Mouse (Mus musculus): ENCODE measurements around the gene Gcsh. TPM values are rescaled to one million over a fixed set of nuclear protein-coding genes. Genes with fewer than 3 reads are reported as not detected.

The Gcsh gene
- 205 and 234 TPM in 2 replicates for polyA plus RNA-seq (2012; ENCODE audit: insufficient read depth, insufficient read length, missing spikeins)

DNA sequence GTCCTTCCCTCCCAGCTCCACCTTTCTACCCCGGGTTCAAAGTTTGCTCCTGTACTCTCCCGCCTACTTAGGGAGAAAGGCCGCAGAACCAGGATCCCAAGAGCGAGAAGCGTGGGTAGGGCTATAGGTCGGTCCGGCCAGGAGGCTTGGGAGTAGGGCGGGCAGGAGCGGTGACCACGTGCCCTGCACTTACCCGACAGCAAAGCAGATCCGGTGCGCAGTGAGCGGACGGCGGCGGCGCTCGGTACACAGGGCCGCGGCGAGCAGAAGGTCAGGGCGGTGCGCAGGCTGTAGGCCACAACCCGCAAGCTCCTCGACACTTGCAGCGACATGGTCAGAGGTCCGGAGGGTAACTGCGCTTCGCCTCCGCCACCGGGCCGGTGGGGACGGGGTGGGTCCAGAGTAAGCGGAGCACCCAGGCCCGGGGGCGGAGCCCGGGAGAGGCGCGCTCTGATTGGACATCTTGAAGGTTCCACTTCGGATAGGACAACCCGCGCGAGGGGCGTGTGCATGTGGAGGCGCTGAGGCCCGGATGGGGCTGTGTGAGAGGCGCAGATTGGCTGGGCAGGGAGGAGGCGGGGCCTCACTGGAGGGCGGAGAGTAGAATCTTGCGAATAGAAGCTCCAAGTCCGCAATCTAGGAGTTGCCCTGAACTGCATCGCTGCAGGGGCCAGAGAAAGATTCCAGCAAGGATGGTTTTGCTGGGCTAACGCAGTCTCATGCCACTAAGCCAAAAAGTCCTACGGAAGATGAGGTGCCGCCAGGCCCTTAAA is at the start of gene Gcsh:
Gcsh (minus strand) TSS at position 443 of the 773 bp plus-strand sequence.
- no peaks in the 10 kb centered on the region for H3K4me1 ChIP-seq (ENCODE audit: control insufficient read depth, insufficient read depth, insufficient read length, low read length)
- peak within 1 kb of the TSS; percentile 18; the same call in 1 of the 2 replicates for H3K27ac ChIP-seq (replicated peaks; ENCODE audit: low read depth, low read length)
- peak within 1 kb of the TSS; percentile 85 for H3K4me3 ChIP-seq (ENCODE audit: insufficient read depth, low read depth, low read length)

DNA sequence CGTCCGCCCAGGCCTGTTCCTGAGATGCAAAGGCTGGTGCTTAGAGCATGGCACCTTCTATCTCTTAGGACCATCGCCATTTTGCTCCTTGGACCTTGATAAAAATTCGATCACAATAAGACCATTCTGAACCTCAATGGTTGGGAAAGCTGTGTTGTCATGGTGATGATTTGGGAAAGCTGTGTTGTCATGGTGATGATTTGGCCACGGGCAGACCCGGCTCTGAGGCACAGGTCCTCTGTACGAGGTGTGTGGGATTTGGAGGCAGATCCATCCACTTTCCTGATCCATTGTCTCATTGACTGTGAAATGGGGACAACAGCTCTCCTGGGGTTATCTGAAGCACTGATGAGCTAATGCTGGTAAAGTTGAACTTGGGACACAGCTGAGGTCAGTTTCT is 46.5 kb upstream of the Gcsh start:
- H3K27ac ChIP-seq (replicated peaks; ENCODE audit: low read depth, low read length) = no peak overlapping the region
- H3K4me3 ChIP-seq (ENCODE audit: insufficient read depth, low read depth, low read length) = no peak overlapping the region
- no peaks in the 10 kb centered on the region for H3K4me1 ChIP-seq (ENCODE audit: control insufficient read depth, insufficient read depth, insufficient read length, low read length)

DNA sequence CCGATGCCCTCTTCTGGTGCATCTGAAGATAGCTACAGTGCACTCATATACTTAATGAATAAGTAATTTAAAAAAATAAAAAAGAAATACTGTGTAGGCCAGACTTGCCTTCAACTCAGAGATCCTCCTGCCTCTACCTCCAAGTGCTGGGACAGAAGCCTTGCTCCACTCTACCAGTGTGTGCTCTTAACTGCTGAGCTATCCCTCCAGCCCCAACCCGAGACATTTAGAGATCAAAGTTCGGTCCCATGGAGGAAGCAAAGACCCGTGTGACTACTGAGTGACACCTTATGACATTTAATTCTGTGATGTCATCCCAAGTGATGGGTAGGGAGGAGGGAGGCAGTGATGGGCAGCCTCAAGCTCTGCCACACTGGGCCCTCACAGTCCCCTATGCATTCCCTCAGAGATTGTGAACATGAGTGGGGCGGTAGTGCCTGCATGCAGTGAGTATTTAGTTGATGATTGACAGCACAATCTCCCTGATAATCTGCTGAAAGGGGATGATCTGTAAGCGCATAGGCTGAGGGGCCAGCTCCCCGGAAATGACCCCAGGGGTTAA is 44.1 kb upstream of the Gcsh start:
- no peaks in the 10 kb centered on the region for H3K4me1 ChIP-seq (ENCODE audit: control insufficient read depth, insufficient read depth, insufficient read length, low read length)
- H3K27ac ChIP-seq (replicated peaks; ENCODE audit: low read depth, low read length) = no peak overlapping the region
- no peak overlapping the region for H3K4me3 ChIP-seq (ENCODE audit: insufficient read depth, low read depth, low read length)

DNA sequence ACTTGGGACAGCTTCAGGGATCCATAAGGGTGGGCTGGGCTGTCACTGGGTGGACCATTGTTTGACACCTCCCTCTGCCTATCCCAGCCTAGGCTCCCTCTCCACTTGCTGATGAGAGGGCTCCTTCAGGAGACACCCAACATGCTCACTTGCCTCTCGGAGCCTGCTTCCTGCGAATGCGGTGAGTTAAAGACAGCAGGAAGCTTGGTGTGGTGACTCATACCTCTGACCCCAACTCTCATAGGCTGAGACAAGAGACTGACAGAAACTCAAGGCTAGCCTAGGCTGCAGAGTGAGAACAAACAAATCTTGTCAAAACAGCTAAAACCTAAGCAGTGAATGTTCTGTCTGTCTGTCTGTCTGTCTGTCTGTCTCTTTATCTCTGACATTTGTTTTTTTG is 40.1 kb upstream of the Gcsh start:
- H3K27ac ChIP-seq (replicated peaks; ENCODE audit: low read depth, low read length) = no peak overlapping the region
- no peak overlapping the region for H3K4me3 ChIP-seq (ENCODE audit: insufficient read depth, low read depth, low read length)
- no peaks in the 10 kb centered on the region for H3K4me1 ChIP-seq (ENCODE audit: control insufficient read depth, insufficient read depth, insufficient read length, low read length)

DNA sequence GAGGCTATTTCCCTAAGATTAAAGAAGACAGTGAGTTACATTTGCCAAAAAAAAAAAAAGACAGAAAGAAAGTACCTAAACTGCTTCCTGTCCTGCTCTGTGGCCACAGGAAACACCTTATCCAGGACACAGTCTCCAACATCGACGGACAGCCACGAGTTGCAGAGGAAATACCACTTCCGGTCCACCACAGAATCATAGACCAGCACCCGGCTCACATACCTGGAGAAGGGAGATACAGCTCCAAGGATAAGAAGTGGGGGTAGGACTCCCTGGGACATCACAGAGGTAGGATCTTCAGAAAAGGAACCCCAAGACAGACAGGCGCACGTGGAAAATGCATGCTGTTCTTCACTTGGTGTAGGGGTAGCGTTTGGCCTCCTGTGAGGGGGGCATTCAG is 39.3 kb upstream of the Gcsh start:
- H3K4me1 ChIP-seq (ENCODE audit: control insufficient read depth, insufficient read depth, insufficient read length, low read length) = no peaks in the 10 kb centered on the region
- H3K27ac ChIP-seq (replicated peaks; ENCODE audit: low read depth, low read length) = no peak overlapping the region
- H3K4me3 ChIP-seq (ENCODE audit: insufficient read depth, low read depth, low read length) = no peak overlapping the region

DNA sequence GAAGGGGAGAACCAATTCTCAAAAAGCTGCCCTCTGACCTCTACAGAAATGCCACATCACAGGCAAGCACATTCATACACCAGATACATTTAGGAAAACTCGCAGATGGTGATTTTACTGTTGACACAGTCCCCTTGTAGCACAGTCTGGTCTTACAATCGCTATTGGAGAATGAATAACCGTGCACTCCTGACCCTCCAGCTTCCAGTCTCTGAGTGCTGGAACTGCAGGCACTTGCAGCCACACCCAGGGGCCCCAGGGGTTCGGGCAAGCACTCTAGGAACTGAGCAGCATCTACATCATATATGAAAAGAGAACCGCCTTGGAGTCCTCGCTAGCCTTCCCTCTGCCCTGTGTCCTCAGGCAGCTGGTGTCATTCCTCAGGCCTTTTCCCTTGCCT is 38.1 kb upstream of the Gcsh start:
- Histone ChIP-seq H3K4me3 (ENCODE audit: insufficient read depth, low read depth, low read length) (no peak overlapping the region), H3K27ac (replicated peaks; ENCODE audit: low read depth, low read length) (no peak overlapping the region), H3K4me1 (ENCODE audit: control insufficient read depth, insufficient read depth, insufficient read length, low read length) (no peaks in the 10 kb centered on the region)

DNA sequence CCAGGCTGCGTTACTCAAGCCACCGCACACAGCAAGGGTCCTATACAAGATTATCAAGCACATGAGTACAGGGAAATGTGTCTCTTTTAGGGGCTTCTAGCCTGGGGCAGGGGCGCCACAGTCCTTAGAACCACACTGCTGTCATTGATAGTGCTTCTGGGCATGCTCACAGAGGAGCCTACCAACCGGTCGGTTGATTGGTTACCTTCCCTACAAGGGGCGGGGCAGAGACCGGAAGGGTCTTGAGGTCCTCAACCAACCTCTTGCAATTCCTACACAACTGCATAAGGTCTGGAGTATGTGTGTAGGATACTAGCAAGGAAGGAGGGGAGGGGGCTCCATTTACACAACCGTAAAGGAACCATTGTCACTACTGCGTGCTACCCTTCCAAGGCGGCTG is 35.3 kb upstream of the Gcsh start:
- Histone ChIP-seq H3K27ac (replicated peaks; ENCODE audit: low read depth, low read length) (no peak overlapping the region), H3K4me1 (ENCODE audit: control insufficient read depth, insufficient read depth, insufficient read length, low read length) (no peaks in the 10 kb centered on the region), H3K4me3 (ENCODE audit: insufficient read depth, low read depth, low read length) (no peak overlapping the region)

DNA sequence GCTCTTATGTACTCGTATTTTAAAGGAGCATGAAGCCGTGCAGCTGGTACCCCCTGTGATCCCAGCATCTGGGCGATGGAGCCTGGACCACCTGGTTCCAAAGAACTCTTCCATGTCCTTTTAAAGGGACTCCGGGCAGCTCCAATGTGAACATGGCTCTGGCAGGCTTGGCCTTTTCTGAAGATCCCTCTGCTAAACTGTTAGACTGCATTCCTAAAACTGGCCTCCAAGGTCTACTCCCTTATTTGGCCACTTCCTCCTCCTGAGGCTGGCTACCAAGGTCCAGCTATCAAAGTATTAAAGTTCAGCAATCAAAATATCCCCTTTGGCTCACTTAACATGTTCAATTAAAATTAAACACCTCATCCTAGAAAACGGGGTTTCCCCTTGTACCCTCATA is 34.3 kb upstream of the Gcsh start:
- H3K4me3 ChIP-seq (ENCODE audit: insufficient read depth, low read depth, low read length) = no peak overlapping the region
- H3K4me1 ChIP-seq (ENCODE audit: control insufficient read depth, insufficient read depth, insufficient read length, low read length) = no peaks in the 10 kb centered on the region
- no peak overlapping the region for H3K27ac ChIP-seq (replicated peaks; ENCODE audit: low read depth, low read length)

DNA sequence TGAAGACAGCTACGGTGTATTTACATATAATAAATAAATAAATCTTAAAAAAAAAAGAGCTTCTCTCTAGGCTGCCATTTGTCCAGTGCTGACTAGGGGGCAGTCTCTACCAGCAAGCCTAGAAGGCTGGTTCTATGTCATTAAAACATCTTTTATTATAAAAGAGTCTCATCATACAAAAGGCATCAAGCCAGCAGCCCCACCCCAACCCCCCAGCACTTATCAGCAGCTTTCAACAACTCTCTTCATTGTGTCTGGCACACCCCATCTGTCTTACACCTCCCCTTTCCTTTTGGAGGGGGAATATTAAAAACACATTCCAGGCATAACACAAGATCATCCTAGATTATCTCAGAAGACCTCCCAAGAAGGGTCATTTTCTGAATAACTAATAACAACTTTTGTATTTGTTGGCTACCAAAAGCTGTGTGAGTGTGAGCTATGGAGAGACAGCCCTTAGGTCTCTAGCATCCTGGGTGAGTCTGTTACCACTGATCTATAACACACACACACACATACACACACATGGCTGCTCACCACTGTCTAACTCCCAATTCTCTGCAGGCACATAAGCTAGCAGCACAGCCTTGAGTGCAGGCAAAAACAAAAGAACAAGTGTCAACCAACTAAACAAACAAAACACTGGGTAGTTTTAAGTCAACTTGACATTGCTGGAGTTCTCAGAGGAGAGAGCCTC is 29.1 kb upstream of the Gcsh start:
- no peak overlapping the region for H3K4me3 ChIP-seq (ENCODE audit: insufficient read depth, low read depth, low read length)
- H3K27ac ChIP-seq (replicated peaks; ENCODE audit: low read depth, low read length) = no peak overlapping the region

DNA sequence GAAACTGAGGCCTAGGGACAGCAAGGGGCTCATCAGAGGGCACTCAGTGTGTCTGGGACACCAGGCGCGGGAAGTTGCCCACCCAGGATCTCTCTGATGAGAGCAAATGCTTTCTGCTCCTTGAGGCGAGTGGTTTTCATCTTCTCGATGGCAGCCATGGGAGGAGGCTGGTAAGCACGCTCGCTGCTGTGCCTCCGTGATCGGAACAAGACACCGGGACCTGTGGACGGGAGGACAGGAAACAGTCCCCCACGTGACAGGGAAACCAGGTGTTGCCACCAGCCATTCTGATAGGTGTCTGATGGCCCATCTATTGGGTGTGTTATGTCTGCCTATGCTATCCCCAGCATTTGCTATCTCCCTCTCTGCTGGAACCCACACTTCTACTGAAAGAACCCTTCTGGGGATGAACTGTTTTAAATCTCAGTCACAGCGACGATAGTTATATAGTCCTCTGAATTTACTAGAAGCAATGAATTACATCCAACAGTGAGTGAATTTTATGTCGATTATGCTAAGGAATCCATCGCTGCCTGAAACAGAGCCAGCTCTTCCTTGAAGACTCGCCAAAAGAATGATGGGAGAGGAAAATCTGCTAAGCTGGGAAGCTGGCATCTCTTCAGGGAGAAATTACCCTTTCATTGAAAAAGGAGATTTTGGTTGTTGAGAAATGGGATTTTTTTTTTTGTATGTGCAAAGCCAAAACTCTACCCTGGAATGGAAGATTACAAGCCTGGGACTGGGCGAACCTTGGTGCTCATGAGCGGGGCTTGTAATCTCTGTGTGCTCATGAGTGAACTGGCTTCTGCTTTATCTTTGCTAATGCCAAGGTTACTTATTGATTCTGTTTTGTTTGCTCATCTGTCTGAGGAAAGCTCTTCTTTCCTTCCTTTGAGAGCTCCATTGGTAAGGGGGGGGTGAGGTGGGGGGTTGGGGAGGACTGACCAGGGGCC is 26.3 kb upstream of the Gcsh start:
- no peaks in the 10 kb centered on the region for H3K4me1 ChIP-seq (ENCODE audit: control insufficient read depth, insufficient read depth, insufficient read length, low read length)

More for the DNA sequence above, 29.1 kb upstream of the Gcsh start:
- no peaks in the 10 kb centered on the region for H3K4me1 ChIP-seq (ENCODE audit: control insufficient read depth, insufficient read depth, insufficient read length, low read length)

DNA sequence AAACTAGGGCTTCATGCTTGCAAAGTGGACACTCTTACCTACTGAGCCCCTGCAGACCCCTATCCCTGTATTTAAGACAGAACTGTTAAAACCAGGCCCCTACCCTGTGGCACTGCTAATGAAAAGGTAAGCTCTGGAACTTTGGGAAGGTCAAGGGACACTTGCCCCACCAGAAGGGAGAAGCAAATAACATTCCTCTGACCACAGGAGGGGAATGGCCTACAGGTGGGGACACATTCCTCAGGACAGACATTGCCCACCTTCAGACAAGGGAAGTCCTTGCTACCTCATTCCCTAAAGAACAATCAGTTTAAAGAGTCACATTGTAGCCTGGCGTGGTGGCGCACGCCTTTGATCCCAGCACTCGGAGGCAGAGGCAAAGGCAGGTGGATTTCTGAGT is 24.6 kb upstream of the Gcsh start:
- H3K4me1 ChIP-seq (ENCODE audit: control insufficient read depth, insufficient read depth, insufficient read length, low read length) = no peaks in the 10 kb centered on the region
- no peak overlapping the region for H3K4me3 ChIP-seq (ENCODE audit: insufficient read depth, low read depth, low read length)
- no peak overlapping the region for H3K27ac ChIP-seq (replicated peaks; ENCODE audit: low read depth, low read length)

More for the DNA sequence above, 26.3 kb upstream of the Gcsh start:
- H3K4me3 ChIP-seq (ENCODE audit: insufficient read depth, low read depth, low read length) = no peak overlapping the region
- H3K27ac ChIP-seq (replicated peaks; ENCODE audit: low read depth, low read length) = no peak overlapping the region

DNA sequence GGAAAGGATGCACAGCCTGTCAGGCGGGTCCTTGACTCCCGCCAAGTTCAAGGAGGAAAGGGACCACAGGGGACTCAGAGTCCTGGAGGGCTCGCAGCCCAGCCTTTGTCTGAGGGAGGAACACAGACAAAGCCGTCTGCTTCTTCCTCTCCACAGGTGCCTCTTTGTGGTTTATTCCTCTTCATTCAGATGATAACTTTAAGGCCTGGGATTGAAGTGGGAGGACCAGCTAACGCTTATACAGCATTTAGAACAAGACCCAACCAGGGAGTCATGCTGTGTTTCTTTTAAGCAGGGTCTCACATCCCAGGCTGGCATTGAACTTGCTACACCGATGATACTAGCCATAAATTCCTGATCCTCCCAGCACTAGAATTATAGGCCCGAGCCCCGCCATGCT is 23.7 kb upstream of the Gcsh start:
- Histone ChIP-seq H3K27ac (replicated peaks; ENCODE audit: low read depth, low read length) (no peak overlapping the region), H3K4me3 (ENCODE audit: insufficient read depth, low read depth, low read length) (no peak overlapping the region), H3K4me1 (ENCODE audit: control insufficient read depth, insufficient read depth, insufficient read length, low read length) (no peaks in the 10 kb centered on the region)

DNA sequence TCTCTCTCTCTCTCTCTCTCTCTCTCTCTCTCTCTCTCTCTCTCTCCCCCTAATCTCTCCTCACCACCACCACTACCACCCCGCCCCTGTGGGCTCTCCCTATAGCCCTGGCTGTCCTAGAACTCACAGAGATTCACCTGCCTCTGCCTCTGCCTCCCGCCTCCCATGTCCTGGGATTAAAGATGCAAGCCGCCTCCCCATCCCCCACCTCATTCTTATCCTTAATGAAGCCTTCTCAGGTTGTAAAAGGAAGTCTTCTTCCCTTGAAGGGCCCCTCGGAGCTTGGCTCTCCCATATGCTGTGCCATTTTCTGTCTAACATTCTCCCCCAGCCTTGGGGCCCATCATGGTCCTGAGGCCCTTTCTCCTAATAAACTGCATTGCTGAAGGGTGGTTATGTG is 22.3 kb upstream of the Gcsh start:
- no peaks in the 10 kb centered on the region for H3K4me1 ChIP-seq (ENCODE audit: control insufficient read depth, insufficient read depth, insufficient read length, low read length)
- H3K27ac ChIP-seq (replicated peaks; ENCODE audit: low read depth, low read length) = no peak overlapping the region
- no peak overlapping the region for H3K4me3 ChIP-seq (ENCODE audit: insufficient read depth, low read depth, low read length)

DNA sequence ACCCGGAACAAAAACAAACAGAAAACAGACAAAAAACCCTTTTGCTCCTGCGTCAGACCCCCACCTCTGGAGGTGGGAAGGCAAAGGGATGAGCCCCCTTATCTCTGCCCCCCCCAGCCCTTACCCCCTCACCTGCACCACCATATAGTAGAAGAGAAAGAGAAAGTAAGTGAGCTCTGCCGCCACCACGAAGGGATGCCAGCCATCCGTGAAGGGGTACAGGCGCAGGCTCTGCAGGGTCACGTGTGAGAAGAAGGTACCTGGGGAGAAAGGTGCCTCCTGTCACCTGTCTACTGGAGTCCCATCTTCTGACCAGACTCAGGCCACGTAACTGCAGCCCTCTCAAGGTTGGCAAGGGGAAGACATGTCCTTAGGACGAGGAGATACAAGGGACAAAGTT is 18.0 kb upstream of the Gcsh start:
- H3K4me1 ChIP-seq (ENCODE audit: control insufficient read depth, insufficient read depth, insufficient read length, low read length) = no peaks in the 10 kb centered on the region
- H3K27ac ChIP-seq (replicated peaks; ENCODE audit: low read depth, low read length) = no peak overlapping the region
- H3K4me3 ChIP-seq (ENCODE audit: insufficient read depth, low read depth, low read length) = no peak overlapping the region
